Mouse (Mus musculus) heart, adult 2 months (tissue): Measurements from ENCODE around the gene Exosc6. TPM values are rescaled to one million over a fixed set of nuclear protein-coding genes. Genes with fewer than 3 reads are reported as not detected.
"Not testable (repeated sequence)": the region's sequence is repeated elsewhere in the genome, so short reads cannot be mapped to it uniquely, and the experiment has no call there.

Experiments used
- DNase-seq, 2 experiments: peaks; one replicate each; pipeline ENCODE4 v3.0.0; 2021
- H3K27ac ChIP-seq: fragments of 200-600 bp; 2 replicates; pipeline ENCODE4 v1.8.1; 2022
- H3K27me3 ChIP-seq: fragments of 200-500 bp; 2 replicates; pipeline ENCODE4 v1.6.1; 2012; ENCODE audit warnings: mild to moderate bottlenecking, low read length, inconsistent platforms, mixed read lengths; ENCODE audit not compliant: control insufficient read depth, insufficient read depth
- H3K36me3 ChIP-seq: fragments of 200-500 bp; 2 replicates; pipeline ENCODE4 v1.6.1; 2012; ENCODE audit warnings: low read length, inconsistent platforms; ENCODE audit not compliant: control insufficient read depth, insufficient read depth
- H3K4me1 ChIP-seq: fragments of 200-500 bp; 2 replicates; pipeline ENCODE4 v1.6.1; 2011; ENCODE audit warnings: low read length; ENCODE audit not compliant: control insufficient read depth, insufficient read depth
- H3K4me3 ChIP-seq: fragments of 200-600 bp; 2 replicates; pipeline ENCODE4 v1.8.1; 2022
- H3K79me2 ChIP-seq: fragments of 200-500 bp; replicated peaks from 2 replicates; pipeline ENCODE4 v1.6.1; 2012; ENCODE audit warnings: mild to moderate bottlenecking, inconsistent platforms, low read length, moderate library complexity, mixed read lengths; ENCODE audit not compliant: control insufficient read depth, insufficient read depth
- H3K9ac ChIP-seq: fragments of 200-500 bp; 2 replicates; pipeline ENCODE4 v1.6.1; 2012; ENCODE audit warnings: low read depth, mild to moderate bottlenecking, control low read depth, inconsistent platforms, low read length, mixed read lengths
- CTCF ChIP-seq: fragments of 200-600 bp; IDR thresholded peaks from 2 replicates; pipeline ENCODE4 v1.8.1; 2022; ENCODE audit warnings: antibody characterized with exemption, mild to moderate bottlenecking, moderate library complexity
- EP300 ChIP-seq: fragments of 200-500 bp; IDR thresholded peaks from 2 replicates; pipeline ENCODE4 v1.6.1; 2011; ENCODE audit warnings: low read depth, low read length, control low read depth; ENCODE audit not compliant: insufficient read depth
- POLR2A ChIP-seq: fragments of 200-500 bp; IDR thresholded peaks from 2 replicates; pipeline ENCODE4 v1.6.1; 2011; ENCODE audit warnings: mild to moderate bottlenecking, low read depth, low read length, control low read depth; ENCODE audit not compliant: insufficient read depth
- WGBS: fragments of 180-500 bp; shearing (Covaris S2); methylation state at CpG from one replicate; pipeline ENCODE4 v1.1.7; 2018; 5-methylcytosine and 5-hydroxymethylcytosine counted together
- intact Hi-C: fragments of 180-260 bp; cut with DNase I; formaldehyde crosslinking; loops from one replicate; pipeline ENCODE4 v1.15.1; 2025
- polyA plus RNA-seq: library from polyadenylated mRNA; depleted of rRNA; stranded (reverse); fragments of >200 nt; gene quantifications from 2 replicates; pipeline ENCODE4 v1.2.3, GENCODE M21; 2012
- total RNA-seq, 2 experiments: library from RNA; stranded (reverse); gene quantifications; 2 replicates each; pipeline ENCODE4 v1.2.3; 2021

Gene Exosc6
- total and polyA plus RNA-seq, 3 experiments, result not detected

DNA sequence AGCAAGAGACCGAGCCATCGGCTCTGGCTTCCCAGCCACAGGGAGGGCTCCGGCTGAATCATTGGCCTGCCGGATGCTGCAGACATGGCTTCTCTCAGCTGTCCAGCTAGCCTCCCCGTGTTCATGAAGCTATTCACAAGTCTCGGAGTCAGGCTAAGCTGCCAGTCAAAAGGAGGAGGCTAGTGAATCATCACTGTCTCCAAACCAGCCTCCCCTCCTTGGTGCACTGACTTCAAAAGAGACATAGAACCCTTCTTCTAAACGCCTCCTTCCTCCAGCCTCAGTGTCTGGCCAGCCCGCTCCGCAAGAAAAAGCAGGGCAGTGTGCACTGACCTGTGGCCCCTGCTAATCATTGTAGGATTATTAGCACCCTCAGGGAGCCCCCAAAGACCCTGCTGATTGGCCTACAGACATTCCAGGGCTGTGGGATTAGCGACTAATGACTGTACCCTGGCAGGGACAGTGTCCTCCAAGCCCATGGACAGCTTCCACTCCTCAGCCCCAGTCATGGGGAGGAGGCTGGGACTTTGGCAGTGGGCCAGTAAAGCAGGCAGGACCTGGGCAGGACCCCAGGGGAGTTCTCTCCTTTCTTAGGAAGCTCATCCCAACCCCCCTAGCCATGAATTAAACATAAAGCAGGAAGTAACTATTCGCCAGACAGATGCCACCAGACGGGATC lies 25.6 kb downstream of the Exosc6 start:
- no peak overlapping the region for H3K27ac ChIP-seq
- H3K4me1 ChIP-seq, result no peaks in the 10 kb centered on the region
- no peaks in the 10 kb centered on the region for H3K79me2 ChIP-seq
- no peak for DNase-seq
- no peak for TF ChIP-seq POLR2A
- 61% methylated on average over 12 of the region's 12 CpGs for WGBS
- H3K36me3 ChIP-seq, result no peaks in the 10 kb centered on the region
- intact Hi-C loops, result no loop called here
- H3K27me3 ChIP-seq, result no peaks in the 10 kb centered on the region
- H3K9ac ChIP-seq, result no peak overlapping the region
- no peak overlapping the region for H3K4me3 ChIP-seq

DNA sequence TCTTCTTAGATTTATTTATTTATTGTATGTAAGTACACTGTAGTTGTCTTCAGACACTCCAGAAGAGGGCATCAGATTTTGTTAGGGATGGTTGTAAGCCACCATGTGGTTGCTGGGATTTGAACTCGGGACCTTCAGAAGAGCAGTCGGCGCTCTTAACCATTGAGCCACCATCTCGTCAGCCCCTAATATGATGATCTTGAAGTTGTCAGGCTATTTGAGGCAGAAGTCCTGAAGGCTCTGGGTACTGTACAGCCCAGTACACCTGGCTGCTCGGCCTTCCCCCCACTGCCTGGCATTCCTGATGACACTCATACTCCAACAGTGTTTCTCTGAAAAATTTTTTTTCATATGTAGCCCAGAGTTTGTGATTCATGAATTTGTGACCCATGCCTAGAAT lies 27.8 kb downstream of the Exosc6 start:
- H3K27ac ChIP-seq, H3K9ac ChIP-seq, H3K4me3 ChIP-seq, H3K4me1 ChIP-seq, H3K79me2 ChIP-seq, DNase-seq, intact Hi-C loops, H3K36me3 ChIP-seq, H3K27me3 ChIP-seq: not testable (repeated sequence)
- 82% methylated on average over 5 of the region's 5 CpGs for WGBS

DNA sequence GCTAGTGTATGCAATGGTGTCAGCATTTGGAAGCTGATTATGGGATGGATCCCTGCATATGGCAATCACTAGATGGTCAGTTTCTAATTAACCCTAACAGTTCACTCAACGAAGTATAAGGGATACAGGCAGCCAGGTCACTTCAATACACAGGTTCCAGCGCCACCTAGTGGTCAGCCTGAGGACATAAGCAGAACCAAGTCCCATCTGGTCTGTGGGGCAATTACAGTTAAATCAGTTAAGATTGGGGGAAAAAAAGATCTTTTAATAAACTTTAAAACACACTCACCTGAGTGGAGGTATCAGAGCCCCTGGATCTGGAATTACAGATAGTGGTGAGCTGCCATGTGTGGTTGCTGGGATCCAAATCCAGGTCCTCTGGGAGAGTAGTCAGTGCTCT lies 34.0 kb downstream of the Exosc6 start:
- DNase-seq, result peak; percentile 48 to 80
- TF ChIP-seq CTCF, result peak; percentile 86
- TF ChIP-seq EP300, result 0 out of 2 replicates have a peak, but pooled peaks have one; percentile 57
- no peak for TF ChIP-seq POLR2A
- 0% methylated on average over 2 of the region's 2 CpGs for WGBS
- Histone ChIP-seq H3K79me2 (no peaks in the 10 kb centered on the region), H3K4me3 (no peak overlapping the region), H3K27me3 (no peaks in the 10 kb centered on the region), H3K9ac (no peak overlapping the region), H3K36me3 (no peaks in the 10 kb centered on the region), H3K4me1 (peaks cover 2% of the 10 kb centered on the region), H3K27ac (no peak overlapping the region)
- intact Hi-C loops, result loop anchor here (1.0 kb wide), 1 partner anchor 341 kb away; no protein-coding TSS in a partner anchor

DNA sequence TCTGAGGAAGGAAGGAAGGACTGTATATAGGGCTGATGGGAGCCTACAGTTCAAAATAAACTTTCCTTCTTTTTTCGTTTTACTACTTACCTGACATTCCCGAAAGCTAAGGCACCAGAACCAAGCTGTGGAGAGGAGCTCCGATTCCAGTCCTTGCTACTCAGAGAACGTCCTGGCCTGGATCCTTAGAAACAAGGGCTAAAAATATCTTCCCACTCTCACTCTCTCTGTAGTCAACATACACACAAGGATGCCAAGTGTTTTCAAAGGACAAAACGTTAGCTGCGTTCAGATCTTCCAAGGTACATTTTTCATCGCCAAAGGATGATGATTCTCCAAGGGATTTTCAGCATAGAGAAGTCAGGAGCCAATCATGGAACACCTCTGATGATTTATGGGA lies 35.6 kb downstream of the Exosc6 start:
- Histone ChIP-seq H3K4me1 (peaks cover 5% of the 10 kb centered on the region), H3K36me3 (peaks cover 5% of the 10 kb centered on the region; the same call in 1 of the 2 replicates), H3K9ac (no peak overlapping the region), H3K4me3 (no peak overlapping the region), H3K79me2 (no peaks in the 10 kb centered on the region; the same call in 1 of the 2 replicates), H3K27ac (peak overlapping the region; percentile 75), H3K27me3 (no peaks in the 10 kb centered on the region)
- WGBS, result 39% methylated on average over 7 of the region's 7 CpGs
- DNase-seq, result no peak
- TF ChIP-seq POLR2A (peak; percentile 40; the same call in 1 of the 2 replicates), CTCF (no peak)
- intact Hi-C loops, result loop anchor here (2.0 kb wide), 1 partner anchor 35 kb away; the partner anchor contains the start of gene Exosc6

DNA sequence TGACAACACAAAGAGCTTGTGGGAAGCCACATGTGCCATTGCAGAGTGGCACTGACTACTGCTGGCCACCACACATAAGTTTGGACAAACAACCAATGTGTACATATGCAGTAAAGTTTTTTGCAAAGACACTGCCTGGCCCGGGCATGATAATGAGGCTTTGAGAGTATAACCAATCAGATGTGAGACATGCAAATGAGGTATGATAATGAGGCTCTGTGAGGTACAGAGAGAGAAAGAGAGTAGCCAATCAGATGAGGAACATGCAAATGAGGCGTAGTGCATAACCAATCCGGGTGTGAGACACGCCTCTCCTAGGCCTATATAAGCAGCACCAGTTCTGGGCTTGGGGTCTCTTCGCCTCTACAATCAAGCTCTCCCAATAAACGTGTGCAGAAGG lies 36.2 kb downstream of the Exosc6 start, which contains the start of gene Clec18a:
Gene Clec18a (minus strand): TSS at position 101 of the 400 bp plus-strand sequence.
- not testable (repeated sequence) for H3K27me3 ChIP-seq, H3K4me1 ChIP-seq, H3K79me2 ChIP-seq, DNase-seq, H3K36me3 ChIP-seq, H3K9ac ChIP-seq, H3K4me3 ChIP-seq
- intact Hi-C loops, result loop anchor here (2.0 kb wide), 1 partner anchor 36 kb away; the partner anchor contains the start of gene Exosc6
- peak within 1 kb of the TSS; percentile 75 for H3K27ac ChIP-seq
- 92% methylated on average over 6 of the region's 6 CpGs for WGBS

DNA sequence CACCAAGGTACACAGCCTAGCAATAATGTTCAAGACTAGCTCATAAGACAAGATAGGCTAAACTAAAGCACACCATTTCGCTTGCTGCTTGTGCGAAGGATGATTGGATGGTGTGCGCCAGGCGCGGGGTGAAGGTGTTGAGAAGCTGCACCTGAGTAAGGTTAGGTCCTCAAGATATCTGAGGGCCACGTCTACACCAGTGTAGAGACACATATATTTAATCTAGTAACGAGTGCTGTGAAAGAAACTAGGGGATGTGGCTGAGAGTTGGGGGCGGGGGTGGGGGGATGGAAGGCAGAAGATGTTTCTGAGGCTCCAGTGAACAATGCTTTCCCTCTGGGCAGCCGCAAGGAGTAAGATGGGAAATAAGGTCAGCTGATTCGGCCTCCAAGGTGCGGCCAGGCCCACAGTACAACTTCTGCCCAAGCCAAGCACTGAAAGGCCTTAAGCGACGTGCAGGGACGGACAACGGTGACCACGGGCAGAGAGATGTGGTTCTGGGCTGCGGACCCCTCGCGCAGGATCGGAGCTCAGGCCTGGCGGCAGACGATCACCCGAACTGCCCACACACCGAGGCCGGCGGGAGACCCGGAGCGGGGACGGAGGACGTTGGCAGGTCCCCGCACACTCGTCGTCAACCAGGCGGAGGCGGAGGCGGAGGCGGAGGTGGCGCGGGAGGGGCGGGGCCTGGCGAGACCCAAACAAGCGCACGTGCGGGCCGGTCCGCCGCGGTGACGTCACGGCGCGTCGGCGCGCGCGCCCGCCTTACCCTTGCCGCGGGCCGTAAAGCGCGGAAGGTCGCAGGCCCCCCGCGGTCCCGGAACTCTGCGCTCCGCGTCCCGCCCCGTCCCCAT lies 38.0 kb downstream of the Exosc6 start, which contains the start of gene Pdpr:
Gene Pdpr (plus strand): TSS at position 766 of the 854 bp plus-strand sequence.
- H3K27ac ChIP-seq, result peak within 1 kb of the TSS; percentile 97
- peak within 1 kb of the TSS; percentile 92 for H3K4me3 ChIP-seq
- no peaks in the 10 kb centered on the region for H3K27me3 ChIP-seq
- 6% methylated on average over 66 of the region's 72 CpGs for WGBS
- TF ChIP-seq POLR2A (peak; percentile 75), EP300 (no peak)
- intact Hi-C loops, result loop anchor here (2.0 kb wide), 1 partner anchor 37 kb away; the partner anchor contains the start of gene Exosc6
- H3K4me1 ChIP-seq, result peaks cover 5% of the 10 kb centered on the region
- H3K9ac ChIP-seq, result peak within 1 kb of the TSS; percentile 91
- H3K79me2 ChIP-seq, result no peaks in the 10 kb centered on the region; the same call in none of the 2 replicates
- peaks cover 5% of the 10 kb centered on the region; the same call in 1 of the 2 replicates for H3K36me3 ChIP-seq
- peak; percentile 95 to 96 for DNase-seq

DNA sequence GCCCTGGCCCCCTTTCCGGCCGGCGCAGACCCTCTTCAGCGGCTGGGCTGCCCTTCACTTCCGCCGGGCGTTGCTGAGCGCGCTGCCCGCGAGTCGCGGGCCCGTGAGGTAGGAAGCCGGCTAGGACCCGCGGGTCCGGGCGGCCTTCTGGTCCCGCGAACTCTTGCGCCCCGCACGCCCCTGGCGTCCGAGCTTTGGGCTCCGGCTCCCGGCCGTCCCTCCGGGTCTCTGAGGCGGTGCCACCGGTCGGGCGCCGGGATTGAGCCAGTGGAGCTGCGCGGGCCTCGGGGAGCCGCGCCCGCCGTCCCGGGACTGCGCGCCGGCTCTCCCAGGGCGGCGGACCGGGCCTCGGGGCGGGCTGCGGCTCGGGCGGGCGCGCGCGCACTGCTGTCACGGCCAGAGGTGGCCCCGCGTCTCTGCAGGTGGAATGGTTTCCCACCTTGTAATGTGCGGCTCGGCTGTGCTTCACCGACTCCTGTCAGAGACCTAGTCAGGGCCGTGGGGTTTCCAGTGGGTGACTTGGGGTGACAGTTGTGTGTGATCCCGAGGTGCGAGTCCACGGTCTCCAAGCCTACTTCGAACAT lies 38.7 kb downstream of the Exosc6 start:
- Histone ChIP-seq H3K9ac (peak overlapping the region; percentile 91), H3K27ac (peak overlapping the region; percentile 97), H3K4me3 (peak overlapping the region; percentile 92)
- intact Hi-C loops, result loop anchor here (1.0 kb wide), 1 partner anchor 47 kb away; no protein-coding TSS in a partner anchor
- not testable (repeated sequence) for H3K79me2 ChIP-seq, H3K36me3 ChIP-seq, H3K4me1 ChIP-seq, DNase-seq, H3K27me3 ChIP-seq
- WGBS, result under 1% methylated on average over 53 of the region's 69 CpGs
